Mouse (Mus musculus): ENCODE data around the gene Ube2m.
A peak's percentile ranks its signal among the peaks of the same experiment; 100 is the strongest.

The Ube2m gene

DNA sequence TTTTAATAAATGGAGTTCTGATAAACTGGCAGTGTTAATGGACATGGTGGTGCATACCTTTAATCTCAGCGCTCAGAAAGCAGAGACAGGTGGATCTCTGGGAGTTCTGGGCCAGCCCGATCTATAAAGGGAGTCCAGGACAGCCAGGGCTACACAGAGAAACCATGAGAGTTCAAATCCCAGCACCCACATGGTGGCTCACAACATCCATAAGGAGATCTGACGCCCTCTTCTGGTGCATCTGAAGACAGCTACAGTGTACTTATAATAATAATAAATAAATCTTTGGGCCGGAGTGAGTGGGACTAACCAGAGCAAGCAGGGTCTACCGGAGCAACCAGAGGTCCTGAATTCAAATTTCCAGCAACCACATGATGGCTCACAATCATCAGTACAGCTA is 34.7 kb downstream of the Ube2m start:
- no peak for DNase-seq (ENCODE audit: low spot score in 2 of 2)

DNA sequence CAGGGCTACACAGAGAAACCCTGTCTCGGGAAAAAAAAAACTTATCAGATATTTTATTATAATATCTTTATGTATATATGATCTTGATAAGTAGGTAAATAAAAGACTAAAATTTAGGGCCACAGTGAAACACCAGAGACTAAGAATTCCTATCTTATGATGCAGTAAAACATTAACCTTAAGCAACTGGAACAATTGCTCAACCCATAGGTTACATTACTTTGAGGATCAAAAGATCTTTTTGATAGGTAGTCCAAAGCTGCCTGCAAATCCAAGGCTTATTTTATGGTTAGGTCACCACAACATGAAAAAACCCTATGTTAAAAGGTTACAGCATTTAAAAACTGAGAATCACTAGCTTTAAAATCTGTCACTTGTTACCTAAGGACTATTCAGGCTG is 36.5 kb downstream of the Ube2m start:
- no peak for DNase-seq (ENCODE audit: low spot score in 2 of 2)

DNA sequence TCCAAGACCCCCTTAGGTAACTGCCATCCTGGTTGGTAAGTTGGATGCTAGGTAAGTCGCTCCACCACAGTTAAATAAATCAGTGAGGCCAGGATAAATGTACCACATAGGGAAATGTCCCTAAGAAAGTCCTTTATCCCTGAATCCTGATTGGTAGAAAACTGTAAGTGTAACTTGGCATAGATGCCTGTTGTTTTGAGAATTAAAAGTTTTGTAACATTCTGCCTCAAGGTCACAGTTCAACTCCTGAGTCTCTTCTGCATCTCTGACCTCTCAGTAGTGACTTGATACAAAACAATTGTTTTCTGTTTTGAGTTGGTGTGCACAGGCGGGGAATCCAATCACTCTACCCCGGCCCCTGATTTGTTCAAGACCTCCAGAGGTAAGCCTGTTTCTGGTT is 39.2 kb downstream of the Ube2m start, which contains the start of gene Trim28:
Gene Trim28 (plus strand): TSS at position 264 of the 400 bp plus-strand sequence.
- DNase-seq (ENCODE audit: low spot score in 2 of 2): no peak

DNA sequence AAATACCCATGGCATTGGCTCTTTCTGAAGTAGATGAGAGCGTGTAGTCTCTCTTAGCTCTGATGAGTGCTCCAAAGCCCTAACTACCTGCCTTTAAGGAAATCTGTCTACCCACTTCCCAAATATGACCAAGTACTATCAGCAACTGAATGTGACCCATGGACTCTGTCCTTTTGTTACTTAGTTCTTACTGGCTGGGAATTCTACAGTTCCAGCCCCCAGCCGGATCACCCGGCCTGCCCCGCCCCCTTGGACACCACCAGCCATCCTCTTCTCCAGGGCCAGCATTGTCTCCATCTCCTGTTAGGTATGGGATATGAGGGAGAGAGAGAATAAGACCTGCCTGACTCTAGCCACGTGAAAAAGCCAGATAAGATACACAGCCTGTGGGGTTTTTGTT is 40.0 kb downstream of the Ube2m start, which contains the start of gene Slc27a5:
Gene Slc27a5 (minus strand): TSS at position 140 of the 400 bp plus-strand sequence.
- no peak for DNase-seq (ENCODE audit: low spot score in 2 of 2)

DNA sequence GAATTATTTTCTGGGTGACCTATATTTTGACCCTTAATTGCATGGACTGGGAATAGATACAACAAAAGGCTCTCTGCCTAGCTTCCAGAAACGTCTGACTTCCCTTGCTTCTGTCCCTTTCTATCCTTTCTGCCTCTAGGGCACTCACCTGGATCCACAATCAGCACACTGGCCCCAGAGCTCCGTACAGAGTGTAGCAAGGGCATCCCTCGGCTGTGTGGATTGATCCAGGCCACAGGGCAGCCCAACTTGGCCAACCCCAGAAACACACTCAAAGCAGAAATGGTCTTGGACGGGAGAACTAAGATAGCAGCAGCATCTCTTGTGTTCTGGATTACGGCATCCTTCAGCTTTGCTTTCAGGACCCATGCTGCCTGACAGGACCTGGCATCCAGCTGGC is 40.8 kb downstream of the Ube2m start:
- DNase-seq (ENCODE audit: low spot score in 2 of 2): no peak

DNA sequence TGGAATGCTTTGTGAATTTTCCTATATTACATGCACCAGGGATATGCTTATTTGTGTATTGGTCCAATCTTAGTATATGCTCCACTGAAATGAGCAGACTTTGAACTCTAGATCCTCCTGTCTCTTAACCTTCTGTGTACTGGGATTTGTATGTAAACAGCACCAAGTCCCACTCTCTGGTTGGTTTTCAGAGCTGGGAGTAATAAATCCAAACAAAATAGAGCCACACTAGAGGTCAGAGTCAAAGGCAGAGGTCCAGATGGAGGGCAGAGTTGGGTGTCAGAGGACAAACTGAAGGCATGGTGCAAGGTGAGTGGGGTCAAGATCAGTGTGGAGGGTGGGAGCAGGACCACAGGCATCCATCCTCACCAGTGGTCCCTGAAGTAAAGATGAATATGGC is 42.2 kb downstream of the Ube2m start:
- DNase-seq (ENCODE audit: low spot score in 2 of 2): no peak

DNA sequence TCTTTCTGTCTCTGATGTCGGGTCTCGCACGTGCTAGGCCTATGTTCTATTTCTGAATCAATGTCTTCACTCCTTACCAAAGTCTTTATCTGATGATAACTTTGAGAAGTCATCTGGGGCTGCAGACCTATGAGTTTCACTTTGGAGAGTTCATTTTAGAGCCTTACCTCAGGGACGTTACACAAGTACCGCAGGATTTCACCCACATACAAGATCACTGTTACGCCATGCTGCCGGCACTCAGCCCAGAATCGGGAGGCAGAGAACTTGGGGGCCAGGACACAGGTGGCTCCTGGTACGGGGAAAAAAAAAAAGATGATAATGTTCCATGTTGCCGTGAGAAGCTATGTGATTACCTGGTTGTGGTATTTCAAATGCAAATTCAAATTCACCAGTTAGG is 44.9 kb downstream of the Ube2m start:
- no peak for DNase-seq (ENCODE audit: low spot score in 2 of 2)

DNA sequence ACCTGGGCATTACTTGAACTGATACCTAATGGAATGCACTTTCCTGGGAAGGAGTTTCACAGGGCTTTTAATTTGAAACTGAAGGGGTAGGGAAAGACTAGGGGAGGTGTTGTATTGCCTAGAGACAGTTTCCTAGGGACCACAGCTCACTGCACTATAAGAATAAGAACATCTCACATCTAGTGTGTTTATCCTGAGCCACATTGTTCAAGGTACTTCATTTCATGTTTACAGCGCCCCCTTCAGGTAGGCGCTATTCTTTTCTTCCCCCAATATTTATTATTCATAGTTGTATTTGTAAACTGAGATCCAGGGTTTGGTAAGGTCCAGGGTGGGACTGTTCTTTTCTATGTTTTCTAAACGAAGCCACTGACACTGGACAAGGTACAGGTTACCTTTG is 45.9 kb downstream of the Ube2m start:
- peak in 1 of 2 experiments; percentile 72 for DNase-seq (ENCODE audit: low spot score in 2 of 2)

DNA sequence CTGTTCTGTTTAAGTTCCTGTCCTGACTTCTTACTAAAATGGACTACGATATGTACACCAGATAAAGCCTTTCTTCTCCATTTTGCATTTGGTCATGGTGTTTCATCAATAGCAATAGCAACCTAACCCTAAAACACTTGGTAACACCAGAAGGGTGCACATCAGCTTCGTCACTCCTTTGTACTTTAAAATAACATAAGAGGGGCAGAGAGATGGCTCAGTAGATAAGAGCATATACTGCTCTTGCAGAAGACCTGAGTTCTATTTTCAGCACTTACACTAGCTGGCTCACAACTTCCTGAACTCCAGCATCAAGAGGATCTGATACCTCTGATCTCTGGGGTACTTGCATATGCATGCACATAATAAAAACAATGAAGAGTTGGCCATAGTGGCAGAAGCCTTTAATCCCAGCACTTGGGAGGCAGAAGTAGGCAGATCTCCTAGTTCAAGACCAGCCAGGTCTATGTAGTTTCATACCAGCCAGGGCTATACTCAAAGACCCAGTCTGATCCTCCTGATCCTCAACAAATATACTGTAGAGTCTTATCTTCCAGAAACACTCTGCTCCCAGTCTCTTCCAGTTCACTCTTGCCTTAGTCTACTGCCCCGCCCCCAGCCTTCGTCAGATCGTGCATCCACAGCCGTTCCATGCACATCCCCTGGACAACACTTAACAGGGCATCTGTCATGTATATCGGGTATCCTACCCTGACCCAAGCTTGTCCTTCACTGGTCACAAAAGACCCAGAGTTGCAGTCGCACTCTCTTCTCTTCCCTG is 50.5 kb downstream of the Ube2m start:
- DNase-seq (ENCODE audit: low spot score in 2 of 2): peak in 1 of 2 experiments; percentile 13

DNA sequence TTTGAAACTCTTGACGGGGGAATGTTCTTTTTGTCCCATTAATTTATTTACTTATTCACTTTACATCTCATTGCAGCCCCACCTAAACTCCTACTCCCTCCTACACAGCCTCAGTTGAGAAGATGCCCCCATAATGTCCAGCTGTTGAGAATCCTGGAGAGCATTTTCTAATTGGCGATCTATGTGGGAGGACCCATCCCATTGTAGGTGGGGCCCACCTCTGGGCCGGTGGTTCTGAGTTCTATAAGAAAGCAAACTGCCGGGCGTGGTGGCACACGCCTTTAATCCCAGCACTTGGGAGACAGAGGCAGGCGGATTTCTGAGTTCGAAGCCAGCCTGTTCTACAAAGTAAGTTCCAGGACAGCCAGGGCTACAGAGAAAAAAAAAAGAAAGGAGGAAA is 51.2 kb downstream of the Ube2m start:
- no peak for DNase-seq (ENCODE audit: low spot score in 2 of 2)

DNA sequence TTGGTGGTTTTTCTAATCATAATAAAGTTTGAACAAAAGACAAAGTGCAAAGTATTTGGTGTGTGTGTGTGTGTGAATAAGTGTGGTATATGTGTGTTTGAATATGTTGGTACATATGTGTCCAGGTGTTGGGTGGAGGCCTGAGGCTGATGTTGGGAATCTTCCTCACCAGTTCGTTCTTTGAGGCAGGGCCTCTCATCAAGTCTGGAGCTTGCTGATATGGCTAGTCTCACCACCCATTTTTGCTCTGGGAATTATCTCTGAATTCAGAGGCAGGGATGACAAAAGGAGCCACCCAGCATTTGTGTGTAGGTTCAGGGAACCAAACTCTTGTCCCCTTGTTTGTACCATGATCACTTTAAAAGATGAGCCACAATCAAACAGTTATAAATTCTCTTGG is 52.4 kb downstream of the Ube2m start:
- DNase-seq (ENCODE audit: low spot score in 2 of 2): no peak
